Mouse (Mus musculus) heart, embryonic 12.5 days (tissue): ENCODE measurements around the gene Phospho2. TPM values are rescaled to one million over a fixed set of nuclear protein-coding genes. Genes with fewer than 3 reads are reported as not detected.

Experiments used
- polyA plus RNA-seq: library from polyadenylated mRNA; unstranded; fragments of >200 nt; fragmentation: Nextera tagmentation; extraction: Ambion mirVana; gene quantifications from 2 replicates; pipeline ENCODE4 v1.2.1, GENCODE M21; 2016

Phospho2 gene
- polyA plus RNA-seq, 1 experiment from 2014 or later, result 17.6 TPM

Other genes starting within 250 kb of the Phospho2 start
- 0.74 and 0.78 TPM in 2 replicates for gene Lrp2, start 203.6 kb upstream of the Phospho2 start, polyA plus RNA-seq
- 13.1 and 16.8 TPM in 2 replicates for gene Bbs5, start 142.5 kb upstream of the Phospho2 start, polyA plus RNA-seq
- gene Klhl41, start 119.5 kb upstream of the Phospho2 start, polyA plus RNA-seq, result 16.6 and 17.3 TPM in 2 replicates
- gene Fastkd1, start 76.1 kb upstream of the Phospho2 start, polyA plus RNA-seq, result 22.4 and 22.8 TPM in 2 replicates
- gene Ppig, start 67.1 kb upstream of the Phospho2 start, polyA plus RNA-seq, result 115 and 120 TPM in 2 replicates
- gene Ccdc173, start within 50 bp of the Phospho2 start, polyA plus RNA-seq, result 1.3 TPM in 2 replicates
- 58.9 and 64.1 TPM in 2 replicates for gene Klhl23, start 32.3 kb downstream of the Phospho2 start, polyA plus RNA-seq
- 233 and 248 TPM in 2 replicates for gene Ssb, start 71.9 kb downstream of the Phospho2 start, polyA plus RNA-seq
- gene Mettl5, start 96.0 kb downstream of the Phospho2 start, polyA plus RNA-seq, result 33.6 and 37.1 TPM in 2 replicates
- gene Ubr3, start 107.6 kb downstream of the Phospho2 start, polyA plus RNA-seq, result 18.6 and 20.3 TPM in 2 replicates
- 0.27 and 0.41 TPM in 2 replicates for gene Myo3b, start 249.5 kb downstream of the Phospho2 start, polyA plus RNA-seq